Comparison of ENCODE assay signal across 8 mouse cellular contexts in genomic region chr9:47471767-47472420, GRCm38 (mm10). TPM values are rescaled to one million over a fixed set of nuclear protein-coding genes. Genes with fewer than 3 reads are reported as not detected.
DNase-seq lines count a peak whose midpoint lies in the region; ATAC-seq lines count a peak whose summit lies in the region.

No protein-coding gene starts in this region.

- intact Hi-C loops in heart, postnatal 36 days (cut with DNase I) = no loop called here

- peak; percentile 14 for DNase-seq in embryo, embryonic 10.5 days (ENCODE audit: low spot score)
- no peak for DNase-seq in embryo, embryonic 9.5 days (ENCODE audit: extremely low spot score)
- peak; percentile 30 for DNase-seq in urinary bladder, postnatal 14 days (ENCODE audit: low spot score)
- DNase-seq in urinary bladder, postnatal 36 days (ENCODE audit: low spot score in 2 of 2) = no peak
- DNase-seq in heart, postnatal 36 days = peak; percentile 7 to 10
- DNase-seq in lung, postnatal 4 days = peak; percentile 29 to 64

- no peak for ATAC-seq in erythroid progenitor cell, adult 5-6 weeks (replicated peaks; ENCODE audit: low FRiP score, poor library complexity, severe bottlenecking)
- ATAC-seq in megakaryocyte-erythroid progenitor cell, adult 5-6 weeks (replicated peaks; ENCODE audit: low FRiP score, low TSS enrichment, poor library complexity, severe bottlenecking) = no peak

RNA-seq across cellular contexts. Expression of gene Cadm1, which starts 58.1 kb away (rescaled TPM):
- total RNA-seq in heart, postnatal 36 days (2021) = 1 to 10 TPM; 2.0 to 2.8 TPM
- total RNA-seq in erythroid progenitor cell, adult 5-6 weeks (2015; ENCODE audit: low replicate concordance) = 3.8 and 5.8 TPM in 2 replicates
- total RNA-seq in erythroid progenitor cell, adult 5-6 weeks (2017; ENCODE audit: low replicate concordance) = 0.83 and 1.7 TPM in 2 replicates
- not detected in 2 replicates for total RNA-seq in megakaryocyte-erythroid progenitor cell, adult 5-6 weeks (2014; fragmentation: Nextera tagmentation)
- not detected in 2 replicates for total RNA-seq in megakaryocyte-erythroid progenitor cell, adult 5-6 weeks (2017)

Comparison
In these comparisons a context has a peak if more than half of its experiments do, and no peak if none do; other contexts are left out.
1. DNase-seq: peak in embryo, embryonic 10.5 days (single experiment), urinary bladder, postnatal 14 days (single experiment), heart, postnatal 36 days (2 of 2) and lung, postnatal 4 days (2 of 2); none in embryo, embryonic 9.5 days (single experiment) and urinary bladder, postnatal 36 days (0 of 2).